Mouse (Mus musculus) lung, postnatal 0 days (tissue): ENCODE data around the gene Coro2a. TPM values are rescaled to one million over a fixed set of nuclear protein-coding genes. Genes with fewer than 3 reads are reported as not detected.

ENCODE experiments used
- ATAC-seq: fragments of 200-750 bp; cut with Nextera tagmentation; 2 replicates; pipeline ENCODE4 v1.8.0; 2017; ENCODE audit warnings: moderate library complexity
- DNase-seq: peaks from one replicate; pipeline ENCODE4 v3.0.0-alpha.2; 2016; ENCODE audit warnings: low spot score
- H3K27ac ChIP-seq: fragments of 300-500 bp; sonication (generic); 2 replicates; pipeline ENCODE4 v1.5.1; 2014; ENCODE audit warnings: antibody characterized with exemption, mild to moderate bottlenecking, low read length, mixed read lengths
- H3K27me3 ChIP-seq: fragments of 300-500 bp; sonication (generic); replicated peaks from 2 replicates; pipeline ENCODE4 v1.6.1; 2014; ENCODE audit warnings: low read length, mixed read lengths; ENCODE audit not compliant: insufficient read depth
- H3K36me3 ChIP-seq: fragments of 300-500 bp; sonication (generic); 2 replicates; pipeline ENCODE4 v1.6.1; 2014; ENCODE audit warnings: low read length, mixed read lengths; ENCODE audit not compliant: insufficient read depth
- H3K4me1 ChIP-seq: fragments of 300-500 bp; sonication (generic); 2 replicates; pipeline ENCODE4 v1.6.1; 2014; ENCODE audit warnings: antibody characterized with exemption, low read depth, low read length, mixed read lengths; ENCODE audit not compliant: insufficient read depth
- H3K4me2 ChIP-seq: fragments of 300-500 bp; sonication (generic); replicated peaks from 2 replicates; pipeline ENCODE4 v1.6.1; 2014; ENCODE audit warnings: low read depth, mild to moderate bottlenecking, low read length, moderate library complexity, mixed read lengths
- H3K4me3 ChIP-seq: fragments of 300-500 bp; sonication (generic); 2 replicates; pipeline ENCODE4 v1.5.1; 2014; ENCODE audit warnings: low read depth, low read length
- H3K9ac ChIP-seq: fragments of 300-500 bp; sonication (generic); replicated peaks from 2 replicates; pipeline ENCODE4 v1.6.1; 2014; ENCODE audit warnings: low read depth, mild to moderate bottlenecking
- H3K9me3 ChIP-seq: fragments of 300-500 bp; sonication (generic); 2 replicates; pipeline ENCODE4 v1.6.1; 2016; ENCODE audit warnings: low read length, mixed read lengths
- CTCF ChIP-seq: IDR thresholded peaks from 2 replicates; pipeline ENCODE4 v1.5.1; 2016; ENCODE audit warnings: antibody characterized with exemption, mild to moderate bottlenecking
- EP300 ChIP-seq: IDR thresholded peaks from 2 replicates; pipeline ENCODE4 v1.6.1; 2016; ENCODE audit warnings: antibody characterized with exemption, mild to moderate bottlenecking, control low read depth
- WGBS: fragments of 180-500 bp; shearing (Covaris S2); extraction: QIAGEN DNeasy Blood & Tissue Kit; methylation state at CpG from one replicate; pipeline ENCODE4 v1.1.7; 2014; 5-methylcytosine and 5-hydroxymethylcytosine counted together
- polyA plus RNA-seq: library from polyadenylated mRNA; unstranded; fragments of >200 nt; fragmentation: Nextera tagmentation; extraction: Ambion mirVana; gene quantifications from 2 replicates; pipeline ENCODE4 v1.2.1, GENCODE M21; 2015

Gene Coro2a
- polyA plus RNA-seq, 1 experiment from 2014 or later, result 2.3 TPM

- 86% methylated on average over 9 of the region's 9 CpGs for WGBS
- DNase-seq (no peak), ATAC-seq (no peak)
- Histone ChIP-seq H3K4me1 (no peaks in the 10 kb centered on the region), H3K9me3 (no peaks in the 10 kb centered on the region), H3K27ac (no peak overlapping the region), H3K36me3 (no peaks in the 10 kb centered on the region), H3K9ac (no peak overlapping the region), H3K4me3 (no peak overlapping the region), H3K4me2 (no peak overlapping the region), H3K27me3 (no peaks in the 10 kb centered on the region)
- TF ChIP-seq CTCF (no peak), EP300 (no peak)
Observed at GRCm38 (mm10) chr4:46571744-46572143, 30.3 kb downstream of the Coro2a start.

- Histone ChIP-seq H3K27me3 (no peaks in the 10 kb centered on the region), H3K9ac (no peak overlapping the region), H3K4me1 (no peaks in the 10 kb centered on the region), H3K4me2 (no peak overlapping the region), H3K36me3 (no peaks in the 10 kb centered on the region), H3K27ac (no peak overlapping the region), H3K9me3 (no peaks in the 10 kb centered on the region), H3K4me3 (no peak overlapping the region)
- DNase-seq (no peak), ATAC-seq (no peak)
- TF ChIP-seq CTCF, result no peak
- no peak for TF ChIP-seq EP300
- 40% methylated on average over 5 of the region's 5 CpGs for WGBS
Observed at GRCm38 (mm10) chr4:46569671-46570070, 32.3 kb downstream of the Coro2a start.

DNA sequence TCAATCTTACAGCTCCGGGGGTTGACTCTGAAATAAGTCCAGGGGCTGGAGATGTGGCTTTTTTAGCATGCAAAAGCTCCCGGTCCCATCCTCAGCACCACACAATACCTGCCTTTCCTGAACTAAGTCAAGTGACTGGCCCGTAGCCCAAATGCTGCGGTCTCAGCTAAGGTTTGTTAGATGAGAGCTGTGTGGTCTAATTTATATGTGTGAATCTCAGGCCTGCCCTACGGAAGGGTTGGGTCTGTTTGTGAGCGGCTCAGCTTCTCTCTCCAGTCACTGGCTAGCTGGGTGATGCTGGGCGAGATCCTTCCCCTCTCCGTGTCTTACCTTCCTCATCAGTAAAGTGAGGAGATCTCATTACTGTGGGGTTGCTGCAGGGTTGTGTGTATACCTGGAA lies 33.8 kb downstream of the Coro2a start:
- ATAC-seq (no peak), DNase-seq (no peak)
- H3K4me3 ChIP-seq, result no peak overlapping the region
- no peaks in the 10 kb centered on the region for H3K27me3 ChIP-seq
- no peaks in the 10 kb centered on the region for H3K4me1 ChIP-seq
- no peak overlapping the region for H3K4me2 ChIP-seq
- 87% methylated on average over 8 of the region's 8 CpGs for WGBS
- H3K36me3 ChIP-seq, result no peaks in the 10 kb centered on the region
- H3K9ac ChIP-seq, result no peak overlapping the region
- no peaks in the 10 kb centered on the region for H3K9me3 ChIP-seq
- TF ChIP-seq EP300 (no peak), CTCF (no peak)
- H3K27ac ChIP-seq, result no peak overlapping the region

DNA sequence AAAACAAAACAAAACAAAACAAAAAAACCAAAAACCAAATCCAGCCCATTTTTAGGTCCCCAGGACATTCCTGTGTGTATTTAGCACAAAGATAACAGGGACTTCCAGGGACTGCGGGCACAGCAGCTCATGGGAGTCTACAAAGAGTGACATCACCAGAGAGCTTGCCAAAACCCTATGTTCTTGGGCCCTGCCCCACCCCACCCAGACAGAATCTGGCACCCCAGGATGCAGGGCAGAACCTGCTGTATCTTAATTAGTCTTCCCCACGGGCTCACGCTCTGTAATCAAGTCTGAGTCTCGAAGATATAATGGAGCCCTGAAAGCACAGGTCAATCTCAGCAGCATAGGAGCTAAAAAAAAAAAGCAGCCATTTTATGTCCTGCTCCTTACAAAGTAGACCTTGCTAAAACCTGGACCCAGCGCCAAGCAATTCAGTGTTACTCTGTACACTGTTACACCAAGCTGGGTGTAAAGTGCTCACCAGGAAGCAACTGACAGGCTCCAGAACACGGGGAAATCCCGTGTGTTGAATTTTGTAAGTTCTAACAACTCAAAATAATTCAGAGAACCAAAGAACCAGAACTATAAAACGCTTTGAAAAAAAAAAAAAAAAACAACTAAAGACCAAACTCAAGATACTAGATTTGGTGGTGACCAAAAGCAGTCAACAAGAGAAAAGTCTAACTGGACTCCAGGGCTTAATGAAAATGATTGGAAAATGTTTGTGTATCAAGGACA lies 34.9 kb downstream of the Coro2a start:
- Histone ChIP-seq H3K4me1 (no peaks in the 10 kb centered on the region), H3K9ac (no peak overlapping the region), H3K27ac (no peak overlapping the region), H3K4me3 (no peak overlapping the region), H3K27me3 (no peaks in the 10 kb centered on the region), H3K4me2 (no peak overlapping the region), H3K9me3 (no peaks in the 10 kb centered on the region), H3K36me3 (no peaks in the 10 kb centered on the region)
- ATAC-seq (no peak), DNase-seq (no peak)
- TF ChIP-seq EP300 (no peak), CTCF (no peak)
- WGBS, result 78% methylated on average over 8 of the region's 8 CpGs

- TF ChIP-seq EP300 (no peak), CTCF (no peak)
- H3K4me1 ChIP-seq, result no peaks in the 10 kb centered on the region
- no peaks in the 10 kb centered on the region for H3K27me3 ChIP-seq
- no peak overlapping the region for H3K9ac ChIP-seq
- H3K27ac ChIP-seq, result no peak overlapping the region
- DNase-seq, result no peak
- no peaks in the 10 kb centered on the region for H3K9me3 ChIP-seq
- no peaks in the 10 kb centered on the region for H3K36me3 ChIP-seq
- WGBS, result 85% methylated on average over 4 of the region's 4 CpGs
- H3K4me3 ChIP-seq, result no peak overlapping the region
- no peak overlapping the region for H3K4me2 ChIP-seq
- no peak for ATAC-seq
Observed at GRCm38 (mm10) chr4:46565393-46565955, 36.5 kb downstream of the Coro2a start.

GRCm38 (mm10) chr4:46564247-46564646 lies 37.8 kb downstream of the Coro2a start:
- no peaks in the 10 kb centered on the region for H3K36me3 ChIP-seq
- TF ChIP-seq CTCF (no peak), EP300 (no peak)
- no peak overlapping the region for H3K4me2 ChIP-seq
- no peak overlapping the region for H3K9ac ChIP-seq
- DNase-seq, result no peak
- H3K27me3 ChIP-seq, result no peaks in the 10 kb centered on the region
- 80% methylated on average over 4 of the region's 4 CpGs for WGBS
- no peaks in the 10 kb centered on the region for H3K9me3 ChIP-seq
- no peak overlapping the region for H3K27ac ChIP-seq
- ATAC-seq, result no peak
- H3K4me1 ChIP-seq, result no peaks in the 10 kb centered on the region
- H3K4me3 ChIP-seq, result no peak overlapping the region
